11 mouse cellular contexts compared by ENCODE assay signal in the genomic region with DNA sequence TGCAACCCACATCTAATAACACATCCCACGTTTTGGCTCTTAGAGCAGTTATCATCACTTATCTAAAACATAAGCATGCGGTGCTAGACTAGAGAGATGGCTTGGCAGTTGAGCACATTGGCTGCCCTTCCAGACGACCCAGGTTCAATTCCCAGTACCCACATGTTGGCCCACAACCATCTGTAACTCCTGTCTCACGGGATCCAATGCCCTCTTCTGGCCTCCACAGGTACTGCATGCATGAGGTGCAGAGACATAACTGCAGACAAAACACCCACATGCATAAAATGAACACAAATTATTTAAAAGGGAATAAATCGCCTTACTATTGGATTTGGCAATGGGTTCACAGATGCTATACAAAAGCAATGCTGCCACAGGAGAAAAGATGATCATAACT. TPM values are rescaled to one million over a fixed set of nuclear protein-coding genes. Genes with fewer than 3 reads are reported as not detected.
A peak's percentile ranks its signal among the peaks of the same experiment; 100 is the strongest.
DNase-seq lines count a peak whose midpoint lies in the region; ATAC-seq and TF ChIP-seq lines count a peak whose summit lies in the region.
"Had no signal": no experiment of that assay in that cellular context is flagged by ENCODE, and none has a peak within 500 bp of the region (broad histone marks: within the 10 kb centered on the region; RNA-seq: fewer than 3 reads in every experiment).

No protein-coding gene starts in this region.

- no peak for ATAC-seq in liver, embryonic 13.5 days (ENCODE audit: low read depth)
- ATAC-seq in liver, embryonic 11.5 days (replicated peaks; ENCODE audit: low FRiP score), result no peak
- no peak for ATAC-seq in frontal cortex, adult (ENCODE audit: low TSS enrichment)

- H3K4me1 ChIP-seq in cerebellum, adult 2 months (ENCODE audit: control insufficient read depth, insufficient read depth, low read length), result no peaks in the 10 kb centered on the region
- no peaks in the 10 kb centered on the region for H3K4me1 ChIP-seq in liver, embryonic 13.5 days (replicated peaks)
- no peaks in the 10 kb centered on the region for H3K4me1 ChIP-seq in liver, embryonic 11.5 days (replicated peaks; ENCODE audit: control insufficient read depth, insufficient read depth, low read length)
- H3K4me1 ChIP-seq in cortical plate, adult 2 months (ENCODE audit: control insufficient read depth, insufficient read depth, low read length), result no peaks in the 10 kb centered on the region
- H3K4me1 ChIP-seq: hindbrain, embryonic 13.5 days; midbrain, embryonic 12.5 days had no signal

- 90% methylated on average over 5 of the region's 5 CpGs for WGBS in cerebellum, adult 2 months
- WGBS in liver, embryonic 13.5 days (ENCODE audit: insufficient replicate concordance), result 64% methylated on average over 5 of the region's 5 CpGs
- 78% methylated on average over 5 of the region's 5 CpGs for WGBS in liver, embryonic 11.5 days

- H3K4me3 ChIP-seq in cerebellum, adult 2 months (replicated peaks; ENCODE audit: insufficient read depth, low read depth, low read length), result no peak overlapping the region
- H3K4me3 ChIP-seq in liver, embryonic 13.5 days (replicated peaks), result no peak overlapping the region
- H3K4me3 ChIP-seq in liver, embryonic 11.5 days (ENCODE audit: low read depth, low read length), result no peak overlapping the region
- H3K4me3 ChIP-seq in cortical plate, adult 2 months (ENCODE audit: insufficient read depth, low read length), result no peak overlapping the region
- H3K4me3 ChIP-seq: hindbrain, embryonic 13.5 days; limb, embryonic 13.5 days; midbrain, embryonic 12.5 days had no signal

- H3K27ac ChIP-seq in cerebellum, adult 2 months (ENCODE audit: insufficient read depth, low read length), result no peak overlapping the region
- no peak overlapping the region for H3K27ac ChIP-seq in liver, embryonic 13.5 days
- H3K27ac ChIP-seq in liver, embryonic 11.5 days (ENCODE audit: low read depth, low read length), result no peak overlapping the region
- H3K27ac ChIP-seq in cortical plate, adult 2 months (ENCODE audit: insufficient read depth, low read length), result no peak overlapping the region
- H3K27ac ChIP-seq: hindbrain, embryonic 13.5 days; limb, embryonic 13.5 days; midbrain, embryonic 12.5 days had no signal

- H3K9ac ChIP-seq in liver, embryonic 13.5 days, result no peak overlapping the region
- H3K9ac ChIP-seq in liver, embryonic 11.5 days (ENCODE audit: low read depth, low read length), result no peak overlapping the region
- H3K9ac ChIP-seq: hindbrain, embryonic 13.5 days; limb, embryonic 13.5 days; midbrain, embryonic 12.5 days had no signal

- 0 out of 2 replicates have a peak, but pooled peaks have one; percentile 10 for TF ChIP-seq CTCF in cerebellum, adult 2 months (IDR thresholded peaks at IDR 0.05; ENCODE audit: borderline replicate concordance, insufficient read depth, low read depth, low read length)
- TF ChIP-seq CTCF in cortical plate, adult 2 months (IDR thresholded peaks at IDR 0.05; ENCODE audit: extremely low read depth, insufficient read depth, low read length), result peak; percentile 17; the same call in 1 of the 2 replicates

- no peaks in the 10 kb centered on the region for H3K27me3 ChIP-seq in cerebellum, adult 2 months (ENCODE audit: control insufficient read depth, insufficient read depth, low read length)
- H3K27me3 ChIP-seq in liver, embryonic 13.5 days, result no peaks in the 10 kb centered on the region
- no peaks in the 10 kb centered on the region for H3K27me3 ChIP-seq in liver, embryonic 11.5 days (replicated peaks; ENCODE audit: control insufficient read depth, insufficient read depth, low read length)
- H3K27me3 ChIP-seq: hindbrain, embryonic 13.5 days; limb, embryonic 13.5 days; midbrain, embryonic 12.5 days had no signal

- no peak overlapping the region for H3K4me2 ChIP-seq in liver, embryonic 13.5 days
- no peak overlapping the region for H3K4me2 ChIP-seq in liver, embryonic 11.5 days
- H3K4me2 ChIP-seq: hindbrain, embryonic 13.5 days; limb, embryonic 13.5 days; midbrain, embryonic 12.5 days had no signal

- no peak for TF ChIP-seq POLR2A in cerebellum, adult 2 months (IDR thresholded peaks at IDR 0.05; ENCODE audit: borderline replicate concordance, insufficient read depth, low read length)
- no peak for TF ChIP-seq POLR2A in cortical plate, adult 2 months (IDR thresholded peaks at IDR 0.05; ENCODE audit: extremely low read depth, insufficient read depth, low read length)

- no peaks in the 10 kb centered on the region; the same call in 1 of the 2 replicates for H3K9me3 ChIP-seq in liver, embryonic 13.5 days (replicated peaks)
- H3K9me3 ChIP-seq in liver, embryonic 11.5 days (ENCODE audit: control insufficient read depth, low read length), result no peaks in the 10 kb centered on the region; the same call in 1 of the 2 replicates
- H3K9me3 ChIP-seq: limb, embryonic 13.5 days; midbrain, embryonic 12.5 days had no signal

- DNase-seq in cerebellum, adult 2 months, result no peak
- no peak for DNase-seq in cerebellum, postnatal 36 days
- peak; percentile 11 for DNase-seq in liver, embryonic 13.5 days
- no peak for DNase-seq in liver, embryonic 11.5 days (ENCODE audit: low spot score)
- peak; percentile 32 for DNase-seq in A20 (ENCODE audit: low read depth, low spot score)
- no peak for DNase-seq in adrenal gland, postnatal 14 days

- no peaks in the 10 kb centered on the region for H3K36me3 ChIP-seq in liver, embryonic 13.5 days
- H3K36me3 ChIP-seq in liver, embryonic 11.5 days (ENCODE audit: control insufficient read depth, insufficient read depth, low read length), result no peaks in the 10 kb centered on the region

RNA-seq across cellular contexts. Expression of a gene that starts 12.7 kb away (rescaled TPM):
- 36.3 and 38.7 TPM in 2 replicates for polyA plus RNA-seq in cerebellum, adult 2 months (2012; rRNA removed)
- polyA plus RNA-seq in liver, embryonic 13.5 days (2015; fragmentation: Nextera tagmentation; extraction: Ambion mirVana), result 7.8 and 10.8 TPM in 2 replicates
- 12.3 and 14.4 TPM in 2 replicates for polyA plus RNA-seq in liver, embryonic 11.5 days (2014; fragmentation: Nextera tagmentation; extraction: Ambion mirVana)
- polyA plus RNA-seq in cortical plate, adult 2 months (2012; rRNA removed), result 33.8 and 43.1 TPM in 2 replicates
- total RNA-seq in adrenal gland, postnatal 14 days (2021), result 19.5 and 19.8 TPM in 2 replicates

RNA-seq across cellular contexts. Expression of a gene that starts 14.8 kb away (rescaled TPM):
- polyA plus RNA-seq in cerebellum, adult 2 months (2012; rRNA removed), result 5.2 and 5.3 TPM in 2 replicates
- 4.3 and 4.9 TPM in 2 replicates for polyA plus RNA-seq in liver, embryonic 13.5 days (2015; fragmentation: Nextera tagmentation; extraction: Ambion mirVana)
- polyA plus RNA-seq in liver, embryonic 11.5 days (2014; fragmentation: Nextera tagmentation; extraction: Ambion mirVana), result 8.7 and 12.5 TPM in 2 replicates
- polyA plus RNA-seq in cortical plate, adult 2 months (2012; rRNA removed), result 5.1 and 5.4 TPM in 2 replicates
- total RNA-seq in adrenal gland, postnatal 14 days (2021), result 26.6 and 29.6 TPM in 2 replicates

Comparison
In these comparisons a context has a peak if more than half of its experiments do, and no peak if none do; other contexts are left out.
1. DNase-seq: peak in liver, embryonic 13.5 days (single experiment) and A20 (single experiment); none in cerebellum, adult 2 months (0 of 2), cerebellum, postnatal 36 days (0 of 2), liver, embryonic 11.5 days (single experiment) and adrenal gland, postnatal 14 days (single experiment).